Mouse (Mus musculus): ENCODE results near the gene Tgif1.

- no peak for TF ChIP-seq EP300 (optimal IDR thresholded peaks at IDR 0.05)
- no peak for TF ChIP-seq CTCF (IDR thresholded peaks at IDR 0.05; ENCODE audit: low read depth)
Observed at GRCm38 (mm10) chr17:70858814-70859213, 5.5 kb upstream of the Tgif1 start.

All from stomach, postnatal 0 days (tissue).